Mouse (Mus musculus): ENCODE data around the gene Cdnf. TPM values are rescaled to one million over a fixed set of nuclear protein-coding genes. Genes with fewer than 3 reads are reported as not detected.
A peak's percentile ranks its signal among the peaks of the same experiment; 100 is the strongest.

Gene Cdnf
- polyA plus RNA-seq, 1 experiment from 2014 or later = not detected

GRCm38 (mm10) chr2:3546588-3546987 is 33.8 kb downstream of the Cdnf start:
- H3K9me3 ChIP-seq (ENCODE audit: control insufficient read depth, low read length) = peaks cover 2% of the 10 kb centered on the region; the same call in 1 of the 2 replicates
- H3K4me3 ChIP-seq (ENCODE audit: low read depth, low read length) = no peak overlapping the region
- no peak overlapping the region for H3K27ac ChIP-seq (replicated peaks; ENCODE audit: low read depth, low read length)
- WGBS = 2% methylated on average over 4 of the region's 4 CpGs
- H3K4me1 ChIP-seq (ENCODE audit: control insufficient read depth, insufficient read depth, low read length) = no peaks in the 10 kb centered on the region
- no peak for ATAC-seq (ENCODE audit: insufficient number of reproducible peaks, low FRiP score, low TSS enrichment, low read depth)
- no peaks in the 10 kb centered on the region for H3K27me3 ChIP-seq (ENCODE audit: control insufficient read depth, insufficient read depth, low read length)
- no peak overlapping the region for H3K4me2 ChIP-seq (ENCODE audit: low read depth, severe bottlenecking)
- H3K36me3 ChIP-seq (ENCODE audit: control insufficient read depth, insufficient read depth, low read length) = no peaks in the 10 kb centered on the region
- H3K9ac ChIP-seq (ENCODE audit: low read length) = no peak overlapping the region
- DNase-seq (ENCODE audit: low spot score) = peak; percentile 63

DNA sequence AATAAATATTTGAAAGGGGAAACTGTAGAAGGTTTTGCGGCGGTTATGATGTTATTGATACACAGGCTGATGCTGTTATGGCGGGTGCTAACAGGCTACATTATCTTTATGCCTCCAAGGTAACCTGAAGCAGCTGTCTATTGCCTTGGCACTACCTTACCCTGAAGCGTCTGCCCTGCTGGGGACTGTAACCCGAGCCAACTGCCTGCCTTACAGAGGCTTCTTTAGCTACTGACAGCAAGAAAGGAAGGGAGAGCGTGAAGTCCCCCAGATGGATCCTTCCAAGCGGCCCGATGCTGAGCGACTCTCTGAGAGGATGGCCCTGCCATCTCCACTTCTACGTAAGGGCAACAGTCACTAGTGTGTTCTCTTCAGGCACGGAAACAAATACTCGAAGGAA is 57.4 kb downstream of the Cdnf start, which contains the start of gene Fam107b:
TSS of gene Fam107b (plus strand) at position 303 of the 400 bp plus-strand sequence.
- Histone ChIP-seq H3K9ac (ENCODE audit: low read length) (no peak within 1 kb of the TSS), H3K4me3 (ENCODE audit: low read depth, low read length) (no peak within 1 kb of the TSS), H3K9me3 (ENCODE audit: control insufficient read depth, low read length) (no peaks in the 10 kb centered on the region), H3K4me2 (ENCODE audit: low read depth, severe bottlenecking) (no peak within 1 kb of the TSS), H3K27me3 (ENCODE audit: control insufficient read depth, insufficient read depth, low read length) (no peaks in the 10 kb centered on the region), H3K4me1 (ENCODE audit: control insufficient read depth, insufficient read depth, low read length) (no peaks in the 10 kb centered on the region), H3K27ac (replicated peaks; ENCODE audit: low read depth, low read length) (no peak within 1 kb of the TSS), H3K36me3 (ENCODE audit: control insufficient read depth, insufficient read depth, low read length) (no peaks in the 10 kb centered on the region)
- no peak for ATAC-seq (ENCODE audit: insufficient number of reproducible peaks, low FRiP score, low TSS enrichment, low read depth)
- WGBS = 67% methylated on average over 12 of the region's 12 CpGs
- DNase-seq (ENCODE audit: low spot score) = no peak

DNA sequence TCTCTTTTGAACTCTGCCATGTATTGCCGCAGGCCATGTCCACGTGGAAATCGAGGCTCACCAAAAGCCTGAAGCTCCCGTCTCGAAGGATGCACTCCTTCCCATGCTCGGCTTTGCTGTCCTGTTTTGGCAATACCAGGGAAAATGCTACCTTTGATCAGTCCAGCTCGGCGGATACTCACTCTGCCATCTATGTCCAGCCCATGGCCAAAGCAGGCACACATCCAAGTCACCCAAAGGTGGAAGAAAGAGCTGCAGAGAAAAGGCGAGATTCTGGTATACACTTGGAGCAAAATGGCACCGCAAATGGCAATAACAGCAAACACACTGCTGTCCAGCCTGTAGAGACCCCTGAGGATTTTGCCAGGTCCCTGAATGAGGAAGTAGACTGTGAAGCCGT is 57.8 kb downstream of the Cdnf start:
- WGBS = 83% methylated on average over 11 of the region's 11 CpGs

DNA sequence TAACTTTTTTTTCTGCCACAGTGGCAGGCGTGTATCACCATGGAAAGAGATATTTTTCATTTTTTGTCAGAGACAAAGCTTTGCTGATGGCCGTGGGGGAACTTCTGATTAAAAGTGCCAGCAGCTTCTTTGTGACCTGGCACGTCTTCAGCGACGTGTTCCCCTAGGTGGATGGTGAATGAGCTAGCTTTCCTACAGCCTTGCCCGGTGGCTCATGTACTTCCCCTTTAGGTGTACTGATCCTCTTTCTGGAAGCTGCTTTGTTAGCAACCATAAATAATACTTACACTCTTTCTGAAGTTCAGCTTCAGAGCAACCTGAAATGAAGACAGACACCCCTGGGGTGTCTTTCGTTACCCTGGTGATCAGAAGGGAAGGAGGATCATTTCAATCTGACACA is 61.1 kb downstream of the Cdnf start:
- WGBS = 84% methylated on average over 7 of the region's 7 CpGs

More for the DNA sequence above, 57.8 kb downstream of the Cdnf start:
- H3K27ac ChIP-seq (replicated peaks; ENCODE audit: low read depth, low read length) = no peak overlapping the region
- no peak overlapping the region for H3K4me2 ChIP-seq (ENCODE audit: low read depth, severe bottlenecking)
- no peak overlapping the region for H3K9ac ChIP-seq (ENCODE audit: low read length)
- no peaks in the 10 kb centered on the region for H3K4me1 ChIP-seq (ENCODE audit: control insufficient read depth, insufficient read depth, low read length)
- DNase-seq (ENCODE audit: low spot score) = no peak
- no peak overlapping the region for H3K4me3 ChIP-seq (ENCODE audit: low read depth, low read length)
- no peaks in the 10 kb centered on the region for H3K9me3 ChIP-seq (ENCODE audit: control insufficient read depth, low read length)
- H3K27me3 ChIP-seq (ENCODE audit: control insufficient read depth, insufficient read depth, low read length) = no peaks in the 10 kb centered on the region
- no peak for ATAC-seq (ENCODE audit: insufficient number of reproducible peaks, low FRiP score, low TSS enrichment, low read depth)
- H3K36me3 ChIP-seq (ENCODE audit: control insufficient read depth, insufficient read depth, low read length) = no peaks in the 10 kb centered on the region

GRCm38 (mm10) chr2:3575140-3575539 is 62.3 kb downstream of the Cdnf start:
- Histone ChIP-seq H3K36me3 (ENCODE audit: control insufficient read depth, insufficient read depth, low read length) (no peaks in the 10 kb centered on the region), H3K9me3 (ENCODE audit: control insufficient read depth, low read length) (no peaks in the 10 kb centered on the region), H3K27ac (replicated peaks; ENCODE audit: low read depth, low read length) (no peak overlapping the region), H3K4me1 (ENCODE audit: control insufficient read depth, insufficient read depth, low read length) (no peaks in the 10 kb centered on the region), H3K4me3 (ENCODE audit: low read depth, low read length) (no peak overlapping the region), H3K9ac (ENCODE audit: low read length) (no peak overlapping the region), H3K27me3 (ENCODE audit: control insufficient read depth, insufficient read depth, low read length) (no peaks in the 10 kb centered on the region), H3K4me2 (ENCODE audit: low read depth, severe bottlenecking) (no peak overlapping the region)
- DNase-seq (ENCODE audit: low spot score) (no peak), ATAC-seq (ENCODE audit: insufficient number of reproducible peaks, low FRiP score, low TSS enrichment, low read depth) (no peak)
- 84% methylated on average over 1 of the region's 1 CpGs for WGBS

More for the DNA sequence above, 61.1 kb downstream of the Cdnf start:
- H3K4me3 ChIP-seq (ENCODE audit: low read depth, low read length) = no peak overlapping the region
- DNase-seq (ENCODE audit: low spot score) (no peak), ATAC-seq (ENCODE audit: insufficient number of reproducible peaks, low FRiP score, low TSS enrichment, low read depth) (no peak)
- H3K9ac ChIP-seq (ENCODE audit: low read length) = no peak overlapping the region
- H3K9me3 ChIP-seq (ENCODE audit: control insufficient read depth, low read length) = no peaks in the 10 kb centered on the region
- H3K27ac ChIP-seq (replicated peaks; ENCODE audit: low read depth, low read length) = no peak overlapping the region
- no peak overlapping the region for H3K4me2 ChIP-seq (ENCODE audit: low read depth, severe bottlenecking)
- no peaks in the 10 kb centered on the region for H3K4me1 ChIP-seq (ENCODE audit: control insufficient read depth, insufficient read depth, low read length)
- H3K27me3 ChIP-seq (ENCODE audit: control insufficient read depth, insufficient read depth, low read length) = no peaks in the 10 kb centered on the region
- H3K36me3 ChIP-seq (ENCODE audit: control insufficient read depth, insufficient read depth, low read length) = no peaks in the 10 kb centered on the region

Other genes with a start within 250 kb of the Cdnf start
- 35.1 and 35.5 TPM in 2 replicates for gene Nmt2, start 228.8 kb upstream of the Cdnf start, polyA plus RNA-seq (2014; fragmentation: Nextera tagmentation; extraction: Ambion mirVana)
- gene Rpp38, start 180.4 kb upstream of the Cdnf start, polyA plus RNA-seq (2014; fragmentation: Nextera tagmentation; extraction: Ambion mirVana) = 18.7 and 22.3 TPM in 2 replicates
- not detected in 2 replicates for gene Acbd7, start 176.9 kb upstream of the Cdnf start, polyA plus RNA-seq (2014; fragmentation: Nextera tagmentation; extraction: Ambion mirVana)
- not detected in 2 replicates for gene Olah, start 115.8 kb upstream of the Cdnf start, polyA plus RNA-seq (2014; fragmentation: Nextera tagmentation; extraction: Ambion mirVana)
- not detected in 2 replicates for gene Meig1, start 90.4 kb upstream of the Cdnf start, polyA plus RNA-seq (2014; fragmentation: Nextera tagmentation; extraction: Ambion mirVana)
- gene Dclre1c, start 88.9 kb upstream of the Cdnf start, polyA plus RNA-seq (2014; fragmentation: Nextera tagmentation; extraction: Ambion mirVana) = 5.5 and 5.6 TPM in 2 replicates
- 46.4 and 49.2 TPM in 2 replicates for gene Suv39h2, start 38.0 kb upstream of the Cdnf start, polyA plus RNA-seq (2014; fragmentation: Nextera tagmentation; extraction: Ambion mirVana)
- 7.9 and 8.0 TPM in 2 replicates for gene Gm45902, start 240 bp upstream of the Cdnf start, polyA plus RNA-seq (2014; fragmentation: Nextera tagmentation; extraction: Ambion mirVana)
- gene Hspa14, start 216 bp upstream of the Cdnf start, polyA plus RNA-seq (2014; fragmentation: Nextera tagmentation; extraction: Ambion mirVana) = 120 and 122 TPM in 2 replicates
- 61.0 and 61.9 TPM in 2 replicates for gene Fam107b, start 57.5 kb downstream of the Cdnf start, polyA plus RNA-seq (2014; fragmentation: Nextera tagmentation; extraction: Ambion mirVana)

Data from limb, embryonic 11.5 days (tissue).